Mouse (Mus musculus) spleen, adult 2 months (tissue): ENCODE results near the gene Prkag2. TPM values are rescaled to one million over a fixed set of nuclear protein-coding genes. Genes with fewer than 3 reads are reported as not detected.
A peak's percentile ranks its signal among the peaks of the same experiment; 100 is the strongest.
"Not testable (repeated sequence)": the region's sequence is repeated elsewhere in the genome, so short reads cannot be mapped to it uniquely, and the experiment has no call there.

Source experiments
- DNase-seq, 2 experiments: peaks; one replicate each; pipeline versions ENCODE4 v3.0.0 to v3.0.0-alpha.2; 2012 to 2021; ENCODE audit warnings: low spot score in 2 of 2, low read depth in 1 of 2
- H3K27ac ChIP-seq: fragments of 200-500 bp; 2 replicates; pipeline ENCODE4 v1.5.1; 2012; ENCODE audit warnings: low read length, inconsistent platforms; ENCODE audit not compliant: insufficient read depth
- H3K27me3 ChIP-seq: fragments of 200-500 bp; 2 replicates; pipeline ENCODE4 v1.6.1; 2012; ENCODE audit warnings: mild to moderate bottlenecking, moderate library complexity, low read length, inconsistent platforms; ENCODE audit not compliant: control insufficient read depth, insufficient read depth
- H3K36me3 ChIP-seq: fragments of 200-500 bp; 2 replicates; pipeline ENCODE4 v1.6.1; 2012; ENCODE audit warnings: mild to moderate bottlenecking, low read length, inconsistent platforms; ENCODE audit not compliant: control insufficient read depth, insufficient read depth
- H3K4me1 ChIP-seq: fragments of 200-500 bp; 2 replicates; pipeline ENCODE4 v1.6.1; 2011; ENCODE audit warnings: inconsistent platforms; ENCODE audit not compliant: control insufficient read depth, insufficient read depth, insufficient read length
- H3K4me3 ChIP-seq: fragments of 200-500 bp; 2 replicates; pipeline ENCODE4 v1.5.1; 2011; ENCODE audit warnings: mild to moderate bottlenecking, inconsistent platforms; ENCODE audit not compliant: insufficient read depth, insufficient read length; ENCODE audit errors: extremely low read depth
- CTCF ChIP-seq: fragments of 200-500 bp; IDR thresholded peaks from 2 replicates; pipeline ENCODE4 v1.5.1; 2011; ENCODE audit warnings: mild to moderate bottlenecking, inconsistent platforms; ENCODE audit not compliant: insufficient read depth, insufficient read length, insufficient replicate concordance; ENCODE audit errors: extremely low read depth
- POLR2A ChIP-seq: fragments of 200-500 bp; IDR thresholded peaks from 2 replicates; pipeline ENCODE4 v1.6.1; 2011; ENCODE audit warnings: low read depth, low read length, inconsistent platforms
- WGBS: fragments of 180-500 bp; shearing (Covaris S2); methylation state at CpG from one replicate; pipeline ENCODE4 v1.1.7; 2018; 5-methylcytosine and 5-hydroxymethylcytosine counted together
- polyA plus RNA-seq: library from polyadenylated mRNA; depleted of rRNA; stranded (reverse); fragments of >200 nt; gene quantifications from 2 replicates; pipeline ENCODE4 v1.2.3, GENCODE M21; 2012

Prkag2 gene
- polyA plus RNA-seq, 1 experiment = 7.7 TPM

DNA sequence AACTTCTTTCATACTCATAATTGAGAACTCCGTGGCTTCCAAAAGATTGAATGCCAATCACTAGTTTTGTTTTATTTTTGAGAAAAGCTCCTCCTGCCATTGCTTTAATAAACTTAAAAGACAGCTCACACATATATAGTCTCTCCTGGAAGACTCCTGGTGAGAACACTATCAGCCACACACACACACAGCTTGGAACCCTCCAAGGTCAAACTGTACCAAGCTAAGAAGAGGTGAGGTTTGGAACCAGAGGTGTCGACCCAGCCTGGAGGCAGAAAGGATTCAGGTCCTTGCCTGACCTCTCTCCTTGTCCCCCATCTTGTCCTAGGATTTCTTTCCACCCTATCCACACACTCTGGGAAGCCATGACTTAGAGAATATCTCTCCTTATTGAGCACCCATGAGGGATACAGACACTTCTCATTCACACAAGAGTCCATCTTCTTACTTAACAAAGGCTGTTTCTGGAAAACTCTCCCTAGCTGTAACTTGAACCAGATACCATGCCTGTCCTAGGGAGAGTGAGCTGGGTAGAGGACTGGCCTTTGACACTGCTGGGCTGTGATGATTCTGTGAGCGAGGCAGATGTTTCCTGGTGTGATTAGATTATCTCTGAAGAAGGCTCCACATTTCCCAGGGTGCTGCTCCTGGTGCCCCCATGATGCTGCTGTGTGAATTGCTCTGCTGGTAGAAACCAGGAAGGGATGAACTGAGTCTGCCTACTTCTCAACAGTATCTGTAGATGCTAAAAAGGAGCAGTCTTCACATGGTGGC, 245.4 kb downstream of the Prkag2 start:
- no peak for DNase-seq
- TF ChIP-seq POLR2A = no peak
- Histone ChIP-seq H3K27me3 (no peaks in the 10 kb centered on the region), H3K36me3 (no peaks in the 10 kb centered on the region), H3K4me3 (no peak overlapping the region), H3K4me1 (no peaks in the 10 kb centered on the region), H3K27ac (no peak overlapping the region)
- 76% methylated on average over 3 of the region's 3 CpGs for WGBS

DNA sequence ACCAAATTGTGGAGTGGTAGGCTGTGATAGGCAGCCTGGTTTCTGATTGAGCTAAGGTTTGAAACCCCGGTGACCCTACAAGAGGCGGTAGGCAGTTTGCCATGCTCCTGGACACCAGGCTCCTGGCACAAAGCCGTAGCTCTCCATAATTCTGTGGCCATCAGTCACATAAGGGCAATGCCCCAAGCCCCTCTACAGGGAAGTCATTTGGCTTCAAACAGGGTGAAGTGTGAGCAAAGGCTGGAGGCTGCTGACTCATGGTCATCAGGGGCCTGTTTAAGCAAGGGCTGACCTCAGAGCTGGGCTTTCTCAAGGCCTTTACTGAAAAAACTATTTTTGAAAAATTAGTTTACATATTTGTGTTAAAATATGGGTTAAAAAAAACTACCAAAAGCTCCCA, 246.2 kb downstream of the Prkag2 start:
- WGBS = 95% methylated on average over 3 of the region's 3 CpGs
- no peak overlapping the region for H3K4me3 ChIP-seq
- TF ChIP-seq POLR2A = no peak
- TF ChIP-seq CTCF = no peak

DNA sequence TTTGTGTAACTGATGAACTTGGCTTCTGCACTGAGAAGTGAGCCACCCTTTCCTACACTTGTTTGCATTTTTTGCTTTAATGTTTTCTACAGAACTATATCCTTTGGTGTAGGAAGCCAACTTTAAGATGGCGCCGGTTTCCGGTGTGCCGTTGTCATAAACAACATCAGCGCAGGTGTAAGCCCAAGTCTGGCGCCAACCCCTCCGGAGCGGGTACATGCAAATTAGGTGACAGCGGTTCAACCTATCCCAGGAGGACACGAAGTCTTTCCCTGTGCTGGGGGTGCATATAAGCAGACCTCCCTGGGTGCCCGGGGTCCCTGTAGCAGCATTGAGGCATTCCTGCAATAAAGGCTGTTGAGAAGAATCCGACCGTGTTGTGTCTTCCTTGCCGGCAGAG, 252.2 kb downstream of the Prkag2 start:
- H3K27me3 ChIP-seq, DNase-seq, H3K4me1 ChIP-seq, H3K27ac ChIP-seq, H3K4me3 ChIP-seq, H3K36me3 ChIP-seq: not testable (repeated sequence)
- WGBS = 94% methylated on average over 14 of the region's 14 CpGs

More for the DNA sequence above, 246.2 kb downstream of the Prkag2 start:
- no peak overlapping the region for H3K27ac ChIP-seq
- DNase-seq = no peak
- H3K27me3 ChIP-seq = no peaks in the 10 kb centered on the region
- no peaks in the 10 kb centered on the region for H3K4me1 ChIP-seq
- no peaks in the 10 kb centered on the region for H3K36me3 ChIP-seq

DNA sequence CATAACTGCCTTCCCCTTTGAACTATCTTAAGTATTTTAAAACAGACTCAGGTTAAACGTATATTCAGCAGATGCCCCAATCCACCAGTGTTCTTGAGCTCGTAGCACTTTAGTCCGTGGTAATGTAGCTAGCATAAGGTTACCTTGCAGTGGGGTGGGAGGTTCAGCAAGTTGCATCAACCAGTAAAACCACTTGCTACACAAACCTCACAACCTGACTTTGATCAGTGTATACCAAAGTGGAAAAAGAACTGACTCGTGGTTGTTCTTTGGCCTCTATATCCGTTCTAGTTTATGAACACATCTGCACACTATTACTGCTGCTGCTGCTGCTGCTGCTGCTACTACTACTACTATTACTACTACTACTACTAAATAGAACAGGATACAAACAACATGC, 256.6 kb downstream of the Prkag2 start:
- Histone ChIP-seq H3K4me1 (peaks cover 15% of the 10 kb centered on the region; the same call in 1 of the 2 replicates), H3K4me3 (no peak overlapping the region), H3K36me3 (no peaks in the 10 kb centered on the region), H3K27ac (no peak overlapping the region), H3K27me3 (no peaks in the 10 kb centered on the region)
- TF ChIP-seq POLR2A = no peak
- TF ChIP-seq CTCF = no peak
- 52% methylated on average over 5 of the region's 5 CpGs for WGBS
- peak in 1 of 2 experiments; percentile 18 for DNase-seq

DNA sequence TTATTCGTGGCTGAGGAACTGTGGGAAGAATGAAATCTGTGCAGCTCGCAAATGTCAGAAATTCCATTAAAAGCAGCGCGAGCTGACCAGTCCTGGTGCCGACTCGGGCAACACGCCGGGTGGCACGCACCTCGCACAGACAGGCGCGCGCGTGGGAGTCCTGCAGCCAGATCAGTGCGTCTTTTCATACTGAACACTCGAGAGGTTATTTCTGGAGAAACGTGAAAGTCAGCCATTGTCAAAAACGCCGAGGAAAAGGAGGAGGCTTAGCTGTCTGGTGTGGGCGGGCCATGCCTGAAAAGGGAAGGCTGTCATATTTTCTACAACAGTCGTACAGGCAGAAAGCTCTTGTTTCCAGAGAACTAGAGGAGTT, 257.4 kb downstream of the Prkag2 start:
- Histone ChIP-seq H3K36me3 (no peaks in the 10 kb centered on the region), H3K4me1 (peaks cover 15% of the 10 kb centered on the region; the same call in 1 of the 2 replicates), H3K4me3 (peak overlapping the region; percentile 58), H3K27me3 (no peaks in the 10 kb centered on the region), H3K27ac (peak overlapping the region; percentile 73)
- 2% methylated on average over 21 of the region's 21 CpGs for WGBS
- no peak for DNase-seq
- TF ChIP-seq CTCF (no peak), POLR2A (no peak)

DNA sequence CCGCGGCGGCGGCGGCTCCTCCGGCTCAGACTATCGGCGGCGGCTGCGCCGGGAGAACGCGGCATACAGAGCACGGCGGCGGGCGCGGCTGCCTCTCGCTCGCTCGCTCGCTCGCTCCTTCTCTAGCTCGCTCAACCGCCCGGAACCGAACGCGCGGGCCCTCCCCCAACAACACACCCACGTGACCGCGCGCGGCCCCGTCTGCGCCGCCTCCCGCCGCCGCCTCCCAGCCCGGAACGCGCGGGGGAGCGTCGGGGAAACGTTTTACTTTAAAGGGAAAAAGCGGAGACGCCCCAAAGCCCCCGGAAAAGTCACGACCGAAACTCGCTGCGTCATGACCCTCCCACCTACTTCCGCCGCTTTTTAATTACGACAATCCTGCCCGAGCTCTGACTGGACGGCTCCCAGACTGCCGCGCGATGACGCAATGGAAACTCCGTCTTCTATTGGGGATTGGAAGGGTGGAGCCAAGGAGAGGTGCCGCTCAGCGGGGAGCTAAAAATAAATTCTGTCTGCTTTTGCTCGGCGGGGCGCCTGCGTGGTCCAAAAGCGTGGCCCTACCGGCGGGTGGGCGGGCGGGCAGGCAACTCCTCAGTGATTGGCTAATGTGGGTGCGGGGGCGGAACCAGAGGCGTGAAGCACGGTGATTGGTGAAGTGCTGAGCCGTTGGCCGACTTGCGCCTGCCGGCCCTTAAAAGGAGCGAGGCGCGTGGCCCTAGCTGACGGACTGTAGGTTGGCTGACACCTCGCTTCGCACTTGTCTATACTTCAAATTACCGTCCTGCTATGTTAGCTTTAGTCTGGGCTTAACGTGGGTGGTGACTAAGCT, 258.0 kb downstream of the Prkag2 start, which contains the start of gene Rheb:
TSS of gene Rheb (minus strand) at position 351 of the 829 bp plus-strand sequence.
- H3K4me1 ChIP-seq = peaks cover 15% of the 10 kb centered on the region; the same call in 1 of the 2 replicates
- peak within 1 kb of the TSS; percentile 90 for H3K4me3 ChIP-seq
- peak within 1 kb of the TSS; percentile 100 for H3K27ac ChIP-seq
- TF ChIP-seq CTCF (no peak), POLR2A (peak; percentile 54)
- DNase-seq = peak; percentile 98 to 99
- H3K36me3 ChIP-seq = no peaks in the 10 kb centered on the region
- no peaks in the 10 kb centered on the region for H3K27me3 ChIP-seq
- WGBS = under 1% methylated on average over 92 of the region's 92 CpGs
